Mouse (Mus musculus) lung, embryonic 16.5 days (tissue): ENCODE measurements around the gene Ttc9b. TPM values are rescaled to one million over a fixed set of nuclear protein-coding genes. Genes with fewer than 3 reads are reported as not detected.
A peak's percentile ranks its signal among the peaks of the same experiment; 100 is the strongest.

Experiments
- ATAC-seq: fragments of 200-750 bp; cut with Nextera tagmentation; 2 replicates; pipeline ENCODE4 v1.8.0; 2017; ENCODE audit warnings: low read depth, mild to moderate bottlenecking, moderate library complexity
- H3K27ac ChIP-seq: fragments of 300-500 bp; sonication (generic); 2 replicates; pipeline ENCODE4 v1.5.1; 2014; ENCODE audit warnings: mild to moderate bottlenecking, control low read depth, low read length
- H3K27me3 ChIP-seq: fragments of 300-500 bp; sonication (generic); 2 replicates; pipeline ENCODE4 v1.6.1; 2014; ENCODE audit warnings: low read depth, low read length, mixed read lengths; ENCODE audit not compliant: control insufficient read depth, insufficient read depth
- H3K36me3 ChIP-seq: fragments of 300-500 bp; sonication (generic); 2 replicates; pipeline ENCODE4 v1.6.1; 2014; ENCODE audit warnings: low read length; ENCODE audit not compliant: control insufficient read depth, insufficient read depth
- H3K4me1 ChIP-seq: fragments of 300-500 bp; sonication (generic); replicated peaks from 2 replicates; pipeline ENCODE4 v1.6.1; 2014; ENCODE audit warnings: low read length, mixed read lengths; ENCODE audit not compliant: control insufficient read depth, insufficient read depth
- H3K4me2 ChIP-seq: fragments of 300-500 bp; sonication (generic); 2 replicates; pipeline ENCODE4 v1.6.1; 2014; ENCODE audit warnings: low read depth, low read length, control low read depth
- H3K4me3 ChIP-seq: fragments of 300-500 bp; sonication (generic); 2 replicates; pipeline ENCODE4 v1.5.1; 2014; ENCODE audit warnings: mild to moderate bottlenecking, low read length, control low read depth
- H3K9ac ChIP-seq: fragments of 300-500 bp; sonication (generic); 2 replicates; pipeline ENCODE4 v1.6.1; 2014; ENCODE audit warnings: low read length, control low read depth
- H3K9me3 ChIP-seq: fragments of 300-500 bp; sonication (generic); 2 replicates; pipeline ENCODE4 v1.6.1; 2016; ENCODE audit warnings: low read length; ENCODE audit not compliant: control insufficient read depth
- WGBS: fragments of 180-500 bp; shearing (Covaris S2); extraction: QIAGEN DNeasy Blood & Tissue Kit; methylation state at CpG from one replicate; pipeline ENCODE4 v1.1.7; 2014; 5-methylcytosine and 5-hydroxymethylcytosine counted together
- polyA plus RNA-seq: library from polyadenylated mRNA; unstranded; fragments of >200 nt; fragmentation: Nextera tagmentation; extraction: Ambion mirVana; gene quantifications from 2 replicates; pipeline ENCODE4 v1.2.1, GENCODE M21; 2015

The Ttc9b gene
- polyA plus RNA-seq, 1 experiment from 2014 or later = 0.29 TPM

- Histone ChIP-seq H3K4me3 (peak overlapping the region; percentile 91), H3K9ac (peak overlapping the region; percentile 86), H3K36me3 (no peaks in the 10 kb centered on the region), H3K4me2 (peak overlapping the region; percentile 100), H3K27ac (peak overlapping the region; percentile 95), H3K9me3 (no peaks in the 10 kb centered on the region), H3K27me3 (no peaks in the 10 kb centered on the region), H3K4me1 (peaks cover 19% of the 10 kb centered on the region)
- peak; percentile 73 for ATAC-seq
- WGBS = 0% methylated on average over 16 of the region's 38 CpGs
Measured at GRCm38 (mm10) chr7:27674195-27674521, 20.4 kb downstream of the Ttc9b start.

- peak; percentile 98 for ATAC-seq
- WGBS = 0% methylated on average over 27 of the region's 31 CpGs
- Histone ChIP-seq H3K27ac (peak within 1 kb of the TSS; percentile 95), H3K4me3 (peak within 1 kb of the TSS; percentile 91), H3K9ac (peak within 1 kb of the TSS; percentile 86), H3K27me3 (no peaks in the 10 kb centered on the region), H3K9me3 (no peaks in the 10 kb centered on the region), H3K4me2 (peak within 1 kb of the TSS; percentile 100), H3K4me1 (peaks cover 19% of the 10 kb centered on the region), H3K36me3 (no peaks in the 10 kb centered on the region)
Measured at GRCm38 (mm10) chr7:27674522-27675221, 21.0 kb downstream of the Ttc9b start, which contains the start of gene Map3k10. Map3k10 (minus strand) TSS chr7:27674598.

GRCm38 (mm10) chr7:27675222-27675612 lies 21.5 kb downstream of the Ttc9b start:
- Histone ChIP-seq H3K4me3 (peak overlapping the region; percentile 91), H3K9me3 (no peaks in the 10 kb centered on the region), H3K4me2 (peak overlapping the region; percentile 100), H3K9ac (peak overlapping the region; percentile 13; the same call in 1 of the 2 replicates), H3K27ac (no peak overlapping the region), H3K4me1 (peaks cover 19% of the 10 kb centered on the region), H3K27me3 (no peaks in the 10 kb centered on the region), H3K36me3 (no peaks in the 10 kb centered on the region)
- 30% methylated on average over 14 of the region's 14 CpGs for WGBS
- no peak for ATAC-seq

- no peaks in the 10 kb centered on the region for H3K9me3 ChIP-seq
- no peak overlapping the region for H3K9ac ChIP-seq
- no peak overlapping the region for H3K27ac ChIP-seq
- H3K27me3 ChIP-seq = no peaks in the 10 kb centered on the region
- no peaks in the 10 kb centered on the region for H3K36me3 ChIP-seq
- no peak overlapping the region for H3K4me3 ChIP-seq
- WGBS = 22% methylated on average over 2 of the region's 2 CpGs
- no peak overlapping the region for H3K4me2 ChIP-seq
- ATAC-seq = no peak
- no peaks in the 10 kb centered on the region for H3K4me1 ChIP-seq
Measured at GRCm38 (mm10) chr7:27683218-27683617, 29.5 kb downstream of the Ttc9b start.

- 26% methylated on average over 5 of the region's 5 CpGs for WGBS
- no peak for ATAC-seq
- Histone ChIP-seq H3K27ac (no peak overlapping the region), H3K27me3 (no peaks in the 10 kb centered on the region), H3K4me1 (0 out of 2 replicates have a peak, but pooled peaks cover 5% of the 10 kb centered on the region), H3K36me3 (no peaks in the 10 kb centered on the region), H3K4me3 (no peak overlapping the region), H3K9me3 (no peaks in the 10 kb centered on the region), H3K4me2 (no peak overlapping the region), H3K9ac (no peak overlapping the region)
Measured at GRCm38 (mm10) chr7:27685220-27685619, 31.5 kb downstream of the Ttc9b start.

- Histone ChIP-seq H3K27me3 (no peaks in the 10 kb centered on the region), H3K27ac (no peak overlapping the region), H3K9ac (no peak overlapping the region), H3K4me3 (no peak overlapping the region), H3K4me2 (no peak overlapping the region), H3K4me1 (0 out of 2 replicates have a peak, but pooled peaks cover 5% of the 10 kb centered on the region), H3K9me3 (no peaks in the 10 kb centered on the region), H3K36me3 (no peaks in the 10 kb centered on the region)
- no peak for ATAC-seq
- WGBS = 1% methylated on average over 6 of the region's 6 CpGs
Measured at GRCm38 (mm10) chr7:27685681-27686080, 32.0 kb downstream of the Ttc9b start.

GRCm38 (mm10) chr7:27687043-27687442 lies 33.3 kb downstream of the Ttc9b start:
- WGBS = 85% methylated on average over 1 of the region's 1 CpGs
- no peak overlapping the region for H3K9ac ChIP-seq
- H3K27ac ChIP-seq = no peak overlapping the region
- 0 out of 2 replicates have a peak, but pooled peaks cover 5% of the 10 kb centered on the region for H3K4me1 ChIP-seq
- H3K36me3 ChIP-seq = no peaks in the 10 kb centered on the region
- no peaks in the 10 kb centered on the region for H3K9me3 ChIP-seq
- H3K4me3 ChIP-seq = no peak overlapping the region
- no peak for ATAC-seq
- no peak overlapping the region for H3K4me2 ChIP-seq
- no peaks in the 10 kb centered on the region for H3K27me3 ChIP-seq

- no peak for ATAC-seq
- Histone ChIP-seq H3K27me3 (no peaks in the 10 kb centered on the region), H3K9ac (no peak overlapping the region), H3K4me3 (no peak overlapping the region), H3K4me1 (0 out of 2 replicates have a peak, but pooled peaks cover 5% of the 10 kb centered on the region), H3K9me3 (no peaks in the 10 kb centered on the region), H3K36me3 (no peaks in the 10 kb centered on the region), H3K27ac (no peak overlapping the region), H3K4me2 (no peak overlapping the region)
- 57% methylated on average over 3 of the region's 3 CpGs for WGBS
Measured at GRCm38 (mm10) chr7:27687836-27688235, 34.1 kb downstream of the Ttc9b start.

GRCm38 (mm10) chr7:27688246-27688788 lies 34.6 kb downstream of the Ttc9b start:
- no peak overlapping the region for H3K27ac ChIP-seq
- no peak for ATAC-seq
- no peaks in the 10 kb centered on the region for H3K27me3 ChIP-seq
- no peaks in the 10 kb centered on the region for H3K36me3 ChIP-seq
- 30% methylated on average over 14 of the region's 14 CpGs for WGBS
- H3K4me3 ChIP-seq = peak overlapping the region; percentile 54
- H3K9ac ChIP-seq = peak overlapping the region; percentile 72
- H3K4me1 ChIP-seq = 0 out of 2 replicates have a peak, but pooled peaks cover 5% of the 10 kb centered on the region
- H3K9me3 ChIP-seq = no peaks in the 10 kb centered on the region
- peak overlapping the region; percentile 68 for H3K4me2 ChIP-seq
